Mouse (Mus musculus): ENCODE data around the gene Klhl41.

DNA sequence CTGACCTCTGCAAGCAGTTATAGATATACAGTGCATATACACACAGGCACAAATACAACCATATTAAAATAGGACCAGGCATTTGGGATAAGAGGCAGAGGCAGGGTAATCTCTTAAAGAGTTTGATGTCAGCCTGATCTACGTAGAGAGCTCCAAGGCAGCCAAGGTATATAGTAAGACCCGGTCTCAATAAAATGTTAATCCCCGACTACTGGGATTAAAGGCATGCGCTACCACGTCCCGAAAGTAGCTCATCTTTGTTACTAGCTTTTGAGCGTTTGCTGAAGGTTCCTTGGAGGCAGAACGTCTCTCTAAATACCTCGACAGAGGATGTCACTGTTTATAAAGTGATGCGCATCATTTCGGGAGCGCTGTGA, 52.3 kb downstream of the Klhl41 start, which contains the start of gene Ppig:
- TF ChIP-seq CTCF (IDR thresholded peaks at IDR 0.05; ENCODE audit: low read depth, low read length), result no peak
- no peak for TF ChIP-seq POLR2A (IDR thresholded peaks at IDR 0.05; ENCODE audit: insufficient read depth, low read length)
- no peak for TF ChIP-seq EP300 (IDR thresholded peaks at IDR 0.05; ENCODE audit: insufficient read depth, low read depth, low read length)

All from ES-Bruce4 (cell line).